Mouse (Mus musculus): ENCODE results near the gene Gm45234.

DNA sequence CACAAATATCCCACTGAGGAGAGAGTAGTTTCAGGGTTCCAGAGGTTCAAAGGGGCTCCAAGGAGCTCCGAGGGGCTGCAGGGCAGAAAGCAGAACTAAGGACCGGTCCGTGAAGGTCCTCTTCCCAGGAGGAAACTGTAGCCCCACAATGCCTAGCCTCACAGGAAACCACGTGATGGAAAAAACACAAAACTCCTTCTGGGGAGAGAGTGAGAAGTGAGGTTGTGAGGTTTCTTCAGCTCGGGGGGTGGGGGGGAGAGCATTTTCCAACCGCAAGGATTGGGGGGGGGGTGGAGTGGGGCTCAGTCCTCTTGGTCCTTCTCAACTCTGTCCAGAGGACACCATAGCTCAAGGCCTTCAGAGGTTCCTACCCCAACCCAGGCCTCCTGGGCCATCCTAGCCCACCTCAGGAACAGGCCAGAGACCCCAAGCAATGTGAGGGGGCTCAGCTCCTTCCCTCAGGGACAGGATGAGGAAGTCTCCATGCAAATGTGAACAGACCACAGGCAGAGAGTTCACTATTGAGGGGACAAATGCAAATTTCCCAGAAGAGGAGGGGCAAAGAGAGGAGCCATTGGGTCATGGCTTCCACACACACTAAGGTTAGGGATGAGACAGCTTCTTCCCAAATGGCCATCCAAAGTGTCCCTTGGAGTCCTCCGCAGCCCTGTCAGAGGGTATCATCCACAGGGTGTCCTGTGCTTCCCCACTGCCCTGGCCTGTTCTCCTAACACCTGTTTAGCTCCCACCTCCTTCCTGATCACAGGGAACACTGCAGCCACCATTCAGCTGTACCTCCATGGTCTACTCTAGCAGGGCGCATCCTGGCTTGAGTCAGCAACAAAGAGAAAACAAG is 25.7 kb downstream of the Gm45234 start:
- TF ChIP-seq POLR2A (IDR thresholded peaks at IDR 0.05; ENCODE audit: low read depth, low read length) (no peak), CTCF (conservative IDR thresholded peaks at IDR 0.05; ENCODE audit: insufficient read depth, insufficient read length, low read depth, low read length) (no peak)

Measured in kidney, adult 2 months (tissue).